Mouse (Mus musculus): Measurements from ENCODE around the gene Lrfn4.

Gene Lrfn4

GRCm38 (mm10) chr19:4570815-4571214, 44.7 kb downstream of the Lrfn4 start:
- DNase-seq (ENCODE audit: inconsistent age in 2 of 2, low spot score in 1 of 2), result no peak

- no peak for DNase-seq (ENCODE audit: inconsistent age in 2 of 2, low spot score in 1 of 2)
These were observed 45.2 kb downstream of the Lrfn4 start for GRCm38 (mm10) chr19:4570237-4570613.

GRCm38 (mm10) chr19:4569356-4570236, 45.9 kb downstream of the Lrfn4 start:
- no peak for DNase-seq (ENCODE audit: inconsistent age in 2 of 2, low spot score in 1 of 2)

GRCm38 (mm10) chr19:4568832-4569231, 46.6 kb downstream of the Lrfn4 start:
- DNase-seq (ENCODE audit: inconsistent age in 2 of 2, low spot score in 1 of 2), result no peak

- peak; percentile 25 to 65 for DNase-seq (ENCODE audit: inconsistent age in 2 of 2, low spot score in 1 of 2)
These were observed 47.8 kb downstream of the Lrfn4 start for GRCm38 (mm10) chr19:4567665-4568064.

GRCm38 (mm10) chr19:4566880-4567279, 48.6 kb downstream of the Lrfn4 start:
- no peak for DNase-seq (ENCODE audit: inconsistent age in 2 of 2, low spot score in 1 of 2)

- DNase-seq (ENCODE audit: inconsistent age in 2 of 2, low spot score in 1 of 2), result no peak
These were observed 49.8 kb downstream of the Lrfn4 start for GRCm38 (mm10) chr19:4565678-4566077.
